Mouse (Mus musculus) cerebellum, postnatal 36 days (tissue): ENCODE data around the gene Vmn1r85.

Source experiments
- DNase-seq, 2 experiments: peaks; one replicate each; pipeline ENCODE4 v3.0.0; 2021 to 2022; ENCODE audit warnings: mixed read lengths in 2 of 2

Vmn1r85 gene

DNA sequence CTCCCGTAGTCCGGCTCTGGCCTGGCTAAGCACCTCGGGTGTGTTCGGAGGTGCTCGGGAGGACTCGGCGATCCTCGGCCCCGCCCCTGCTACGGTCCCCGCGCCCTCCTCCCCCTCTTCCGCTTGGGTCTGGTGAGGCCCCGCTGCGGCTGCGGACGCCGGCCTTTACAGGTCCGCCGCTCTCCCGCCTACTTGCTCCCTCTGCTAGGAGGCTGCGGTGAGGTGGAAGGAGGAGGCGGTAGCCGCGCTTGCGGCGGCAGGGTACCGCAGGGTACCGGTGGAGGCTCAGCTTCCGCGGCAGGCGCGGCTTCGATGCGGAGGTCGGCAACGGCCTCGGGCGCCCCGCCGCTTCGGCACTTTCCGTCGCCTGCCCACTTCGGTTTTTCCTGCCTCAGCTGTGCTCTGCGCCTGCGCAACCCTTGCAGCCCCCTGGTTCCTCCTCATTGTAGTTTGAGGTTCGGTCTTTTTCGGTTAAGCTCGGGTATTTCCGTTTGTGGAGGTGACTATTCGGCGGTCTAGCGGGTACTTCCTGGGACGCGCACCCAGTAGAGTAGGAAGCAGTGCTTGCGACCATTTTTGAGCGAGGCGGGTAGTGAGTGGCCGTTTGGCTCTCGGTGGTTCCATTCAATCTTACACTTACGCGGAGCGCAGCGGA lies 56.9 kb downstream of the Vmn1r85 start, which contains the start of gene Ube2m:
Gene Ube2m, minus strand, starts transcription at position 375 of the 655 bp plus-strand sequence.
- peak; percentile 99 to 100 for DNase-seq

GRCm38 (mm10) chr7:13037366-13037765 lies 57.6 kb downstream of the Vmn1r85 start:
- DNase-seq = no peak

DNA sequence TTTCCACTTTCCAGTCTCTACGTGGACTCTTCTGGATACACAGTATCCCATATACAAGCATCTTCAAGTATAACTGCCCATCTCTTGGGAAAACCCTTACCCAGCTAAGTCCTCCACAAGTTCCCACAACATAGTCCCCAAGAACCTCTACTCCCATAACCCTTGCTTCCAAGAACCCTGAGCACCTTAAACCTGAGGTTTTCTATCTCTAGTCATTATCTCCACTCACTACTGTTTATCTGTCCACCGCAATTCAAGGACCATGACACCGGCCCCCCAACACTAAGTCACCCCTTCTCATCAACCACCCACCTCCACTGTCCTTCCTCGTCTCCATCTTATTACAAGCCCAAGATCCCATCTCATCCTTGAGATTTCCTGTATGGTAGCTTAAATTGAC lies 58.2 kb downstream of the Vmn1r85 start:
- DNase-seq = no peak

GRCm38 (mm10) chr7:13035211-13035855 lies 59.6 kb downstream of the Vmn1r85 start:
- DNase-seq = peak in 1 of 2 experiments; percentile 36

- peak; percentile 98 for DNase-seq
Measured at GRCm38 (mm10) chr7:13034148-13034977, 60.6 kb downstream of the Vmn1r85 start, which contains the start of gene Chmp2a. Gene Chmp2a, minus strand, starts transcription at chr7:13034807.

DNA sequence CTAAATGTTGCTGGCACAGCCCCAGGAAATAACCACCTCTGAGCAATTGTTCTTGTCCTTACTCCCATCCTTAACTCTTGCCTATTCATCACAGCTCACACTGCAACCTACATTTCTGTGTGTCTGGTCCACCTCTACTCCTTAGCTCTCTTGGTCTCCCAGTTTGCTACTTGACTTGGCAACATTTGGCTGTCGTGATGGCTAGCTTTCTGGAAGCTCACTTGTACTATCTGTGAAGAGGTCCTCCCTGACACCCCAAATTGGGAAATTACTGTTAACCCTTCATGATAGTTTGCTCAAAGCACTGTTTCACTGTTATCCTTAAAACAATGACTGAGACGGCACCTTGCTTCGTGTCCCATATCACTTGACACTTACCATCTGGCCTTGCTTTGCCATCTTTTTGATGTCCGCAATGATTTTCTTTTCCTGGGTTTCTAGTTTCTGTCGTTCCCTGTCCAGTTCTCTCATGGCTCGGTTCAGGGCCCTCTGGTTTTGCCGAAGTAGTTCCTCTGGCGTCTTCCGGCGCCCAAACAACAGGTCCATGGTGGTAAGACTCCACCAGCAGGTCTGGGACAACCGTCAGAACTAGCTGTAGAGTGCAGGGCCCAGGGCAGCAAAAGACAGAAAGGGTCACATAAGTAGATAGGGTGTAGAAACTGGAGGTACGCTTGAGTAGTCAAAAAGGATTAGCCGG lies 61.4 kb downstream of the Vmn1r85 start:
- no peak for DNase-seq
